Mouse (Mus musculus) heart, adult 9 months (tissue): ENCODE results near the gene Psmd11.
"Not testable (repeated sequence)": the region's sequence is repeated elsewhere in the genome, so short reads cannot be mapped to it uniquely, and the experiment has no call there.

Experiments used
- DNase-seq, 2 experiments: peaks; one replicate each; pipeline ENCODE4 v3.0.0; 2022; ENCODE audit warnings: low spot score in 2 of 2

The Psmd11 gene

GRCm38 (mm10) chr11:80428381-80429008 lies at the start of gene Psmd11:
Psmd11 (plus strand) TSS chr11:80428615.
- peak; percentile 94 to 95 for DNase-seq

GRCm38 (mm10) chr11:80379184-80379583 lies 49.2 kb upstream of the Psmd11 start:
- not testable (repeated sequence) for DNase-seq

GRCm38 (mm10) chr11:80382626-80383018 lies 45.8 kb upstream of the Psmd11 start:
- no peak for DNase-seq

- peak; percentile 97 for DNase-seq
Measured at GRCm38 (mm10) chr11:80383019-80383625, 45.3 kb upstream of the Psmd11 start, which contains the start of gene Zfp207. Zfp207 (plus strand) TSS chr11:80383279.

GRCm38 (mm10) chr11:80383626-80384046 lies 44.8 kb upstream of the Psmd11 start:
- DNase-seq, result peak; percentile 35 to 42

GRCm38 (mm10) chr11:80384461-80384860 lies 44.0 kb upstream of the Psmd11 start:
- no peak for DNase-seq

- DNase-seq, result no peak
Measured at GRCm38 (mm10) chr11:80385055-80385454, 43.4 kb upstream of the Psmd11 start.

GRCm38 (mm10) chr11:80386790-80387189 lies 41.6 kb upstream of the Psmd11 start:
- no peak for DNase-seq

- DNase-seq, result no peak
Measured at GRCm38 (mm10) chr11:80389885-80390284, 38.5 kb upstream of the Psmd11 start.

- DNase-seq, result no peak
Measured at GRCm38 (mm10) chr11:80391407-80392120, 36.9 kb upstream of the Psmd11 start.

- DNase-seq, result no peak
Measured at GRCm38 (mm10) chr11:80395930-80396329, 32.5 kb upstream of the Psmd11 start.

- DNase-seq, result no peak
Measured at GRCm38 (mm10) chr11:80396617-80397016, 31.8 kb upstream of the Psmd11 start.

GRCm38 (mm10) chr11:80407878-80408277 lies 20.5 kb upstream of the Psmd11 start:
- DNase-seq, result not testable (repeated sequence)

GRCm38 (mm10) chr11:80410377-80410776 lies 18.0 kb upstream of the Psmd11 start:
- no peak for DNase-seq

- no peak for DNase-seq
Measured at GRCm38 (mm10) chr11:80417085-80417484, 11.3 kb upstream of the Psmd11 start.

- no peak for DNase-seq
Measured at GRCm38 (mm10) chr11:80419743-80420142, 8.7 kb upstream of the Psmd11 start.

GRCm38 (mm10) chr11:80420202-80420984 lies 8.0 kb upstream of the Psmd11 start:
- no peak for DNase-seq

GRCm38 (mm10) chr11:80421421-80422047 lies 6.9 kb upstream of the Psmd11 start:
- no peak for DNase-seq

- DNase-seq, result no peak
Measured at GRCm38 (mm10) chr11:80424691-80425090, 3.7 kb upstream of the Psmd11 start.

- no peak for DNase-seq
Measured at GRCm38 (mm10) chr11:80425247-80425778, 3.1 kb upstream of the Psmd11 start.
